Mouse (Mus musculus) lung, postnatal 14 days (tissue): ENCODE results near the gene Pxdc1.

Source experiments
- DNase-seq: peaks from one replicate; pipeline ENCODE4 v3.0.0; 2021

Gene Pxdc1

GRCm38 (mm10) chr13:34653391-34653790, at the start of gene Pxdc1:
Gene Pxdc1, minus strand, starts transcription at chr13:34653486.
- peak; percentile 55 for DNase-seq

DNA sequence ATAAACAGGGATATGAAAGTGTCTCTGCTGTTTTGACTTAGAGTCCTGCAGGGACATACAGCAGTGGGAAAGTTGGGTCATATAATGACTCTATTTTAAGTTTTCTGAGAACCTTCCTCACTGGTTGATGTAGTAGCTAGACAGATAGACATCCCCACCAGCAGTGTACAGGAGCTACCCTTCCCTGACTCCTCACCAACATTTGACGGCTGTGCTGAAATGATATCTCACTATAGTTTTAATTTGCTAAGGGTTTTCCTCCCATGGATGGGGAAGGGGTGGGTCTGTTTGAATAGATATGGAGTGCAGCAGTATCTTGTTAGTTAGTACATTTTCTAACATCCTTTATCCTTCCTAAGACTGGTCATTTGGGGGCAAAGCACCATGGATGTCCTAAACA, 47.3 kb upstream of the Pxdc1 start:
- DNase-seq = no peak

- no peak for DNase-seq
Measured at GRCm38 (mm10) chr13:34700091-34700490, 46.8 kb upstream of the Pxdc1 start.

DNA sequence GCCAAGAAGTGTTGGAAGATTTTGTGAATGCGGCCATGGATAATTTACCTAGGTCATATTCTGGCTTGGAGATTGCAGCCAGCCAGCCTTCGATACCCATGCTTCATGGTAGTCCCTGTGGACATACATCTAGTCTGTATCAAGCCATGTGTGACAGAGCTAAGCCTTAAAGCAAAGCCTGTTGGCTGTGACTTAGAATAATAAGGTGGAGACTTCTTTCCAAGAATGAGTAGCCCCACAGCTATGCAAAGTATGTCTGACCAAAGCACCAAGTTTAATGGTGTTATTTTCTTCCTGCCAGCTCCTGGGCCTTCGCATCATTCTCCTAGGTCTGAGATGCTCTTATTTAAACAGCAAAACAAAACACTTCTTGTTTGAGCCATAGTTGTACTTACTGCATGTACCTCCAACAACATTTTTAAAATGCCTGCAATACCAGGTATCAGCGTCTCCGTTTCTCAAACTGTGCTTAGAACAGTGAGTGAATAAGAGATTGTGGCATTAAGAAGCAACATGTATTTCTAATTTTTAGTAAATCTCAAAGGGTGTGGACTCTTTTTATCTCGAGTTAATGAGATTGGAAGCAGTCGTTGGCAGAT, 43.5 kb upstream of the Pxdc1 start:
- no peak for DNase-seq

GRCm38 (mm10) chr13:34693111-34693510, 39.8 kb upstream of the Pxdc1 start:
- DNase-seq = no peak

- no peak for DNase-seq
Measured at GRCm38 (mm10) chr13:34691049-34691448, 37.8 kb upstream of the Pxdc1 start.

GRCm38 (mm10) chr13:34685008-34685765, 31.9 kb upstream of the Pxdc1 start:
- DNase-seq = no peak

DNA sequence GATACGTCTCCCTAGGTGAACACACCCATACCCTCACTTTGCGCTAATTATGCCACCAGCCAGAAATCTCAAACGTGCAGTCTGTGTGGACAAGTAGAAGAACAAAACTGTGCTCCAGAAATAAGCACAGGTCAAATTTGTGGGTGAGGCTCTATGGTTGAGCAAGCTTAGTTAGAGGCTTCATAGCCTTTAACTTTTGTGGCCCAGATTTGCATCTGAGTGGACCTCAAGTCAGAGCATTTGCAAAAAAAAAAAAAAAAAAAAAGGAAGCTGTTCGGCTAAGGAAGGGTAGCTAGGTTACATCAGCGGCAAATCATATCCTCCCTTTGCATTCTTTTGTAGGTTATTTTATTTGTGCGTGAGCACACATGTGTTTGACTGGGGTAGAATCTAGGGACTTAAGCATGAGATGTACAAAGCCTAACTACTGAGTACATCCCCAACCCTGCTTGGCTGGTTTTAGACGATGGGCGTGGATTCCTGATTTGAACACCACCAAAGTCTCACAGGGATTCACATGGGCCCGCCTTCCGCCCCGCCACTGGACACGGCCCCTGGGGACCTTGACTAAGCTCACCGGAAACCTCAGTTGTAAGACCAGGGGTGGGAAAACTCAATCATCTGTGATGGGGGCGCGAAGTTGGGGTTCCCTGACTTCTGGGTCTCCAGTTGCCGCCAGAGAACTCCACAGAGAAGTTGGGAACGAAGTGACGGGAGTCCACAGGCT, 30.6 kb upstream of the Pxdc1 start:
- no peak for DNase-seq

DNA sequence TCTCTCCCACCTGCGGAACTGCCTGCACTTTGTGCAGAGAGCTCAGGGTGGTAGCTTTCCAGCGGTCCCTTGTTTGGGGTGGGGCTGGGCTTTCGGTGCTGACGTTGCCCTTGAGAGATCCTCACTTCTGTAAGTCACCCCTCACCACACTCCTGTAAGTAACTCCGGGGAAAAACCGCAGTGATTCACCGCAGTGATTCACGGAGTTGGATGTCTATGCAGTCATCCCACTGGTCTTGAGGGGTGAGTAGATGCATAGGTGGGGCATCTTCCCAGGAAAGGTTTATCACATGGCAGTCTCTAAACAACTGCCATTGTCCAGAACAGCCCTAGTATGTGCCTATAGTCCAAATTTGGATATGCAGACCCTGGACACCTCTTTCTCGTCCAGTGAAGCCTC, 30.0 kb upstream of the Pxdc1 start:
- DNase-seq = no peak

- DNase-seq = no peak
Measured at GRCm38 (mm10) chr13:34676507-34676906, 23.2 kb upstream of the Pxdc1 start.

DNA sequence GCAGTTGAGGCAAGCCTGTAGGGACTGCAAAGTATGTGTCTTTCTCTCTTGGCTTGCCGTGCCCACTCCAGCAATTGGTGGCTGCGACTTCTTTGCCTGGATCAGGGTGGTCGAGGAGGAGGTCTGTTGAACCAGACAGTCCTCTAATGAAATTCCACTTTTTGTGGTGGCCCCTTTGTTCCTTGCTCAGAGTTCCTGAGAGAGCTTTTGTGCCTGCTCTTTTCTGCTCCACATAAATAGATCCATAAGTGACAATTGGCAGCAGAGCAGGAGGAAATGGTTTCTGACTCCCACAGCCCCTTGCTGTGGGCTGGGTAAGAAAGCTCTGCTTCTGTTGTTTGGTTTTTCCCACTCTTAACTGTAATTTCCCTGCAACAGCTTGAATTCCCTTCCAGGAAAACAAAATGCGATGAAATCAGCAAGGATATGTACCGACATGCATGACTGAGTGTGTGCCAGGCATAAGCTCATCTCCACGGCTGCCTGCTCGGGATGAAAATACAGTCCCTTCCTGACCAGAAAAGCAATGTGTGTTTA, 22.6 kb upstream of the Pxdc1 start:
- DNase-seq = no peak

DNA sequence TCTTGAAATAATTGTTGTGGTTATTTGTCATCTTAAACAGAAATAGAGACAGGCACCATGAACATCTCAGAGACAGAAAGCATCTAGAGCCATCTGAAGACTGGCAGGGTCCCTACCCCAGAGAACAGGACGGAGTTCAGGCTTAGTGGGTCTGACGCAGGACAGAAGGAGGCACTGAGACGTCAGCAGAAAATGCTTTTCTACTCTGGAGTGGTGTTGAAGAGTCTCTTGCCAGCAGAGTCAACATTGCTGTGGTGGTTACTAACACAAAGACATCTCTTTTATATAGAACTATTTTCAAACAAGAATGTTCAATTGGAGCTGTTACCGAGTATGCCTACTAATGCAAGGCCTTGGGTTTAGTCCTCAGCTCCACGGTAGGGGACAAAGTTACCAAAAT, 20.1 kb upstream of the Pxdc1 start:
- DNase-seq = no peak

- no peak for DNase-seq
Measured at GRCm38 (mm10) chr13:34669919-34670865, 16.9 kb upstream of the Pxdc1 start.

DNA sequence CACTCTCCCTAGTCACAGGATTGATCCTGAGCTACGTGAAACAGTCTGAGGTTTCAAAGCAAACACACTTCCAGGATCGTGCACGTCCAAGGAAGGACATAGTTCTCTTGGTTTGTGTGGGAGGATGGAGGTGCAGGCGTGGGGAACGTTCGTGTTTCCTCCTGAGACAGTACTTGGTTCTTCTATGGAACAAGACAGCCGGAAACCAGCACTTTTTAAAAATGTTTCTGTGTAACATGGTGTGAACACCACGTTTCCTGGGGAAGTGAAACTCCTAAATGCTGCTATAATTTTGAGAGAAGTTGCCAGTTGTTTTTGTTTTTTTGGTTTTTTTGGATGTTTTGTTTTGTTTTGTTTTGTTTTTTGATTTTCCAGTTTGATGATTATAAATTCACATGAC, 13.9 kb upstream of the Pxdc1 start:
- DNase-seq = no peak

- DNase-seq = no peak
Measured at GRCm38 (mm10) chr13:34665074-34665473, 11.8 kb upstream of the Pxdc1 start.

DNA sequence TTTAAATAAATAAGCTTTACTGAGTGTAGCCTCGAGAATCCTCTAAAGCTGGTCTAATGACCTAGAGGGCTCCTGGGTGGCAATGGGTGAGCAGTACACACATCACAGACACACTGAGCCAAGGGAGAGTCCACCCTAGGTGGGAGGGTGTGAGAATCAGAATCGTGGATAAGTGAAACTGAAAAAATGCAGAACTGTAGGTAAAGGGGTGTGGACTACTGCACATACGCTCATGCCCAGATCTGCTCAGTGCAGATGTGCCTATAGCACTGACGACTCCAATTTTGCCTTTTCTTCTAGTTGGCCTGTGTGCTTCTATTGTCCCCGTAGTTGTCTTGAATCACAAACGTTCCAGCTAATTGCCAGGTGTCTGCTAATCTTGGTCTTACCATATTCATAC, 10.5 kb upstream of the Pxdc1 start:
- DNase-seq = no peak

- DNase-seq = no peak
Measured at GRCm38 (mm10) chr13:34659507-34659906, 6.2 kb upstream of the Pxdc1 start.

GRCm38 (mm10) chr13:34656351-34656750, 3.1 kb upstream of the Pxdc1 start:
- DNase-seq = no peak

- peak; percentile 87 for DNase-seq
Measured at GRCm38 (mm10) chr13:34652353-34653241, 689 bp downstream of the Pxdc1 start.

- DNase-seq = no peak
Measured at GRCm38 (mm10) chr13:34652016-34652352, 1.3 kb downstream of the Pxdc1 start.

- DNase-seq = peak; percentile 53
Measured at GRCm38 (mm10) chr13:34651474-34651991, 1.8 kb downstream of the Pxdc1 start.
